Mouse (Mus musculus): ENCODE data around the gene Nosip.

Nosip gene

GRCm38 (mm10) chr7:45058607-45059571, 3.3 kb upstream of the Nosip start:
- peak; percentile 48 for DNase-seq (ENCODE audit: low spot score)

DNA sequence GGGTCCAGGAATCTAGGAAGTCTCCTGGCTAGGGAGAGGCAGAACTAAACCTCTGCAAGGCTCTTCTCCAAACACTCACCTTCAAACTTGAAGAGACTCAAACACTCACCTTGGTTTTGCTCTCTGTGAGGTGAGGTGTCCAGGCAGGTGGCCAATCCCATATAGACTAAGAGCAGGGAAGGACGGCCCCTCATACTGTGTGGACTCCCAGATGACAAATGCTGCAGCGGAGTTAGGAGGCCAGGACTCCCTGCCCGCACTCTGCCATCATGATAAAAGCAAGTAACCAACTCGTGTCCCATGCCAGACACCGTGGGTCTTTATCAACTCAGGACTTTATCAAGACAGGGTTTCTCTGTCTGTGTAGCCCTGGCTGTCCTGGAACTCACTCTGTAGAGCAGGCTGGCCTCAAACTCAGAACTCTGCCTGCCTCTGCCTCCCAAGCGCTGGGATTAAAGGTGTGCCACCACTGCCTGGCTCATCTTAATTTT, 1.6 kb upstream of the Nosip start:
- no peak for DNase-seq (ENCODE audit: low spot score)

DNA sequence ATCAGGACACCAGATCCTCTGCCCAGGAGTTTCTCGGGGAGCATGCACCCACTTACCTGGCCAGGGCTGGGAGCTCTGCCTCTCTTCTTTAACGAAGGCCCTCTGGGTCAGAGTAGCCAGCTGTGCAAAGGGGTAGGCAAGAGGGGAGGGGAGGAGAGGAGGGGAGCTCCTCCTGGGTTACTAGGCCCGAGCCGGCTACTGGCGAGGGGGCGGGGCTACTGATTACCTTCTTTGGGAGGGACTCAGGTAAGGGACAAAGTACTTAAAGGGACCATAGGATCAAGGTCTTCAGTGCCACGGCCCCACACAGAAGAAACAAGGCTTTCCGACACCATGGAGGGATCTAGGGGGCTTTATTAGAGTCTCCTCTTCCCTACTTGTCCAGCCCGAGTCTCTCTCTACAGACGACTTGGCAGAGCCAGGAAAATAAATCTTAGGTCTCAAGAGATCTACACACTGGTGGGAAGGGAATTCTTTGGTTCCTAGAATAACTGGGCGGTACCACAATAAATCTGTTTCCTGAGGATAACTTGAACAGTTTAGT, 625 bp upstream of the Nosip start:
- no peak for DNase-seq (ENCODE audit: low spot score)

- no peak for DNase-seq (ENCODE audit: low spot score)
Measured at GRCm38 (mm10) chr7:45067190-45067999, 5.2 kb downstream of the Nosip start.

- DNase-seq (ENCODE audit: low spot score) = peak; percentile 81
Measured at GRCm38 (mm10) chr7:45068000-45068318, 5.7 kb downstream of the Nosip start.

- no peak for DNase-seq (ENCODE audit: low spot score)
Measured at GRCm38 (mm10) chr7:45069671-45070070, 7.4 kb downstream of the Nosip start.

DNA sequence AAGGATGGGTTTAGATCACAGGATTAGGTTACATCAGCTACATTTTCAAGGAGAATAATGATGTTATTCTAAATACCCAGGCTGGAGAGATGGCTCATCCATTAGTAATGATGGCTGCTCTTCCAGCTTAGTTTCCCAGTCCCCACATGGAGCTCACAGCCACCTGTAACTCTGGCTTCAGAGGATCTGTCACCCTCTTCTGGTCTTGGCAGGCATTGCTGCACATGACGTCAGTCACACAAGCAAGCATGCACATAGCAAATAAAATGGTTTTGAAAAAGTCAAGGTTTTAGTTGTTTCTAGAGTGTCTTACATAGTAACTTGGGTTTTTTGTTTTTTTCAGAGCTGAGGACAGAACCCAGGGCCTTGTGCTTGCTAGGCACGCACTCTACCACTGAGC, 10.0 kb downstream of the Nosip start:
- DNase-seq (ENCODE audit: low spot score) = peak; percentile 39

GRCm38 (mm10) chr7:45073171-45073707, 11.0 kb downstream of the Nosip start:
- no peak for DNase-seq (ENCODE audit: low spot score)

DNA sequence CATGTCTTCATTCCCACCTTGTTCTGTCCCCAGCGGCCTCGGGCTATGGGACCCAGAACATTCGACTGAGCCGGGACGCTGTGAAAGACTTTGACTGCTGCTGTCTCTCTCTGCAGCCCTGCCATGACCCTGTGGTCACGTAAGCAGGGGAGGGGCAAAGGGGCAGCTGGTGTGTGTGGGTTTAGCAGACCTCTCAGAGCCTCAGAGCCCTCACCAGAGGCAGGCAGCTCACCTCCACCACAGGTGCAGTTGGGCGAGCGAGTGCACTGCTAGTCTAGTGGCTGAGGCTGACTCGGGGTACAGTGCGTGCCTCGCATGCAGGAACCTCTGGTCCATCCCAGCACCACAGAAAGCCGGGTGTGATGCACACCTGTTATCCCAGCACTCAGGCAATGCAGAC, 11.7 kb downstream of the Nosip start:
- no peak for DNase-seq (ENCODE audit: low spot score)

DNA sequence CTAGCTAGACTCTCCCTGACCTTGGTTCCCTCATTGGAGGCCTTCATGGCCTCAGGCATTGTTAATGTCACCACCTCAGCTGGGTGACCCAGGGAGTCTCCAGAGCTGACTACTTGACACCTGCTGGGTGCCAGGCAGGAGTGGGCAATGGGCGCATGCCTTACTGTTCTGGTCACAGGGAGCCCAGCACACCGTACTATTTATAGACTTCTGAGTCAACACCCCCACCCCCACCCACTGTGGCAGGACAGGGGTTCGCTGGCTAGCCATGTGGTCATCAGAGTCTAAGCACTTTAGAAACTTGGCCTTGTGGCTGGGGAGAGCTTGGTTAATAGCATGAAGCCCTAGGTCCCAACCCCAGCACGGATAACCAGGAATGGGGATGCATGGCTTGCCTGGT, 13.2 kb downstream of the Nosip start:
- DNase-seq (ENCODE audit: low spot score) = no peak

DNA sequence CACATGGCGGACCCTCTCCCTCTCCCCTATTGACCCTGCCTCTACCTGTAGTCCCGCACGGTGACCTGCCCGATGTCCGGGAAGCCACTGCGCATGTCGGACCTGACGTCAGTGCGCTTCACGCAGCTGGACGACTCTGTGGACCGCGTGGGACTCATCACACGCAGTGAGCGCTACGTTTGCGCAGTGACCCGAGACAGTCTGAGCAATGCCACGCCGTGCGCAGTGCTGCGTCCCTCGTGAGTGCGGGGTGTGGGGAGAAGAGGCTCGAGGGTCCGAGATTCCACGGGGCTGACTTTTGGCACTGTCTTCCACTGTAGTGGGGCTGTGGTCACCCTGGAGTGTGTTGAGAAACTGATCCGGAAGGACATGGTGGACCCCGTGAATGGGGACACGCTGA, 14.3 kb downstream of the Nosip start:
- no peak for DNase-seq (ENCODE audit: low spot score)

DNA sequence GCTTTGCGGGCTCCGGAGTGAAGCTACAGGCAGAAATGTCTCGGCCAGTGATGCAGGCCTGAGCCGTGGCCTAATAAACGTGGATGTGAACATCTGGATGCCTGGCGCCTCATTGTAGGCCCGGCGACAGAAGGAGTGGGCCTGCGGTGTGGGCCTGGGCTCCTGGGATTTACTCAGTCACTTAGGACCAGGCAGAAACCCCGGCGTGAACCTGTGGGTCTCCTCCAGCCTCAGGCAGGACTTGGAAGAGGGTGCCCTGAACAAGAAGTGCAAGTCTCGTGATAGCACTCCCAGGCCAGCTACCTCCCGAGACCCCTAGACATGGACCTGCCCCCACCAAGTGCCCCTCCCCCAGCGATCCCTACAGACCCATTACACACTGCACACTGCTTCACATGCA, 15.1 kb downstream of the Nosip start:
- DNase-seq (ENCODE audit: low spot score) = no peak

GRCm38 (mm10) chr7:45077829-45078228, 15.6 kb downstream of the Nosip start:
- DNase-seq (ENCODE audit: low spot score) = no peak

GRCm38 (mm10) chr7:45078513-45078912, 16.3 kb downstream of the Nosip start:
- peak; percentile 88 for DNase-seq (ENCODE audit: low spot score)

DNA sequence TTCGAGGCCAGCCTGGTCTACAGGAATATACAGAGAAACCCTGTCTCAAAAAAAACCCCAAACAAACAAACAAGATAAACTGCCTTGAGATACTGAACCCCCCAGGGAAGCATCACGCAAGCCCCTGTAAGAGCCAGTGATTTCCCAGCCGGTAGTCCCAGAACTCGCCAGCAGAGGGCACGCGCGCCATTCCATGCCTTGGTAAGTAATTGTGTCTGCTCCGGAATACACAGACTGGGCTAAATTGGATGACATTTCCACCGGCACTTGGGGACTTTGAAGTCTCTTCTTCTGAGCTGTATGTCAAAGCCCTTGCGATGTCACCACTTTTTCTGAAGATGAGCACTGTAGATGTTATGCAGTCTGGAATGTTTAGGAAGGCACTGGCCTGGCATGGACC, 17.6 kb downstream of the Nosip start:
- peak; percentile 95 for DNase-seq (ENCODE audit: low spot score)

DNA sequence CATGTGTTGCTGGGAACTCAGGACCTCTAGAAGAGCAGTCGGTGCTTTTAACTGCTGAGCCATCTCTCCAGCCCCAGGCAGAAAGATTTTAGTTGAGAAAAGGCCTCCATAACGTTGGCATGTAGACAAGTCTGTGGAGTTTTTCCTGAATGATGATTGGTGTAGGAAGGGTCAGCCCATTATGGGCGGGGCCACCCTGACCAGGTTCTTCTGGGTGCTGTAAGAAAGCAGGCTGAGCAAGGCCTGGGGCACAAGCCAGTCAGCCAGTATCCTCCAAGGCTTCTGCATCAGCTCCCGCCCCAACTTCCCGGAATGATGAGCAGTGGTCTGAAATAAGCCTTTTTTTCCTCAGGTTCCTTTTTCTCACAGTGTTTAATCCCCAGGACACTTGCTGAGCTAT, 18.8 kb downstream of the Nosip start:
- no peak for DNase-seq (ENCODE audit: low spot score)

- peak; percentile 45 for DNase-seq (ENCODE audit: low spot score)
Measured at GRCm38 (mm10) chr7:45082401-45083299, 20.4 kb downstream of the Nosip start.

- no peak for DNase-seq (ENCODE audit: low spot score)
Measured at GRCm38 (mm10) chr7:45083300-45083890, 21.2 kb downstream of the Nosip start.

- no peak for DNase-seq (ENCODE audit: low spot score)
Measured at GRCm38 (mm10) chr7:45086084-45086483, 23.9 kb downstream of the Nosip start.

DNA sequence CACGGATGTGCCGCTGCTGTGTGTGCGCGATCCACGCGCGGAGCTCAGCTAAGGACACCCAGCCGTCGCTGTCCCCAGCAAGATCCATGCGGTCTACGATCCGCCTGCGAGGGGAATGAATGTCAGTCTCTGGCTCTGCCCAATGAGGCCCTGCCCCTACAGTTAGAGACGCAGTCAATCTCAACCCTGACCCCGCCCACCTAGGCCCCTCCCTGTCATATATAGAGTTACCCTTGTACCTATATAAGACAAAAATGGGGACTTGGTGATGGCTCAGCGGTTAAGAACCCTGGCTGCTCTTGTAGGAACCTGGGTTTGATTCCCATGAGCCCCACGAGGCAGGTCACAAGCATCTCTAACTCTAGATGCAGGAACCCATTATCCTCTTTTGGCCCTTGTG, 26.4 kb downstream of the Nosip start:
- no peak for DNase-seq (ENCODE audit: low spot score)
